Mouse (Mus musculus): ENCODE data around the gene Agbl1. TPM values are rescaled to one million over a fixed set of nuclear protein-coding genes. Genes with fewer than 3 reads are reported as not detected.

The Agbl1 gene
- polyA plus RNA-seq, 1 experiment from 2014 or later = not detected

DNA sequence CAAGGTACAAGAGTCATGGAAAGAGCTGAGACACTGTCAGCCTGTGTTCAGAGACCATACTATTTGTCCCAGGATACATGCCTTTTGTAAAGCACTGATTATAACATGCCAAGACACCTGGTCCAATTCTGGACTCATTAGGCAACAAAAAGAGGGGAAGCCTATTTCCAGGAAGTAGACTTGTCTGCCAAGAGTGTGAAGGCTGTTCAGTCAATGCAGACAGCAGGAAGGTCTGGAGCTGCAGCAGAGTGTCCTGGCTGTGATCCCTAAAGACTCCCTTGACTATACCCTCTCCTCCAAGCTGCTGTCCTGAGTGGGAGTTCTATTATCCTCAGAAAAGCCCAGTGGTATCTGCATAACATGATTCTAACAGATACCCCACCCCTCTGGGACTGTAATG lies 689.2 kb downstream of the Agbl1 start:
- Histone ChIP-seq H3K27ac (no peak overlapping the region), H3K27me3 (ENCODE audit: poor library complexity, severe bottlenecking) (no peaks in the 10 kb centered on the region), H3K36me3 (replicated peaks) (no peaks in the 10 kb centered on the region), H3K4me1 (peaks cover 5% of the 10 kb centered on the region), H3K9me3 (no peaks in the 10 kb centered on the region), H3K4me3 (no peak overlapping the region)
- no peak for DNase-seq (ENCODE audit: extremely low spot score, low spot score)

DNA sequence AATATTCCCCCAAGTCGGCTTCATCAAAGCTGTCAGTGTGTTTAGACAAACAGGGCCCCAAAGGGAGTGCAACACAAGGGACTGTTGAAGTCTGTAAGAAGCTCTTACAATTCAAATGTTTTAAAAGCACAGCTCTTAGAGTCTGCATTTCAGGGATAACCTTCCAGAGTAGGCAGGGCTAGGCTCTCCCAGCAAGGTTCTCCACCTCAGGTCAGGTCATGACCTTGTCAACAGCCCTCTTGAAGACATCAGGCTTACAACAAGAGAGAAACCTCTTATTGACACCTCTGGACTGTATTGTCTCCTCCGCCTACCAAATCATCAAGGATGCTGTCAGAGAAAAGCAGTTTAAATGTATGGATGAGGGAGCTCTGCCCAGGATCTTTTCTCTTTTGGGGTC lies 692.0 kb downstream of the Agbl1 start:
- no peak overlapping the region for H3K27ac ChIP-seq
- no peaks in the 10 kb centered on the region for H3K9me3 ChIP-seq
- no peak overlapping the region for H3K4me3 ChIP-seq
- H3K27me3 ChIP-seq (ENCODE audit: poor library complexity, severe bottlenecking) = no peaks in the 10 kb centered on the region
- H3K4me1 ChIP-seq = peaks cover 5% of the 10 kb centered on the region
- no peak for DNase-seq (ENCODE audit: extremely low spot score, low spot score)
- 65% methylated on average over 2 of the region's 2 CpGs for WGBS
- no peaks in the 10 kb centered on the region for H3K36me3 ChIP-seq (replicated peaks)

DNA sequence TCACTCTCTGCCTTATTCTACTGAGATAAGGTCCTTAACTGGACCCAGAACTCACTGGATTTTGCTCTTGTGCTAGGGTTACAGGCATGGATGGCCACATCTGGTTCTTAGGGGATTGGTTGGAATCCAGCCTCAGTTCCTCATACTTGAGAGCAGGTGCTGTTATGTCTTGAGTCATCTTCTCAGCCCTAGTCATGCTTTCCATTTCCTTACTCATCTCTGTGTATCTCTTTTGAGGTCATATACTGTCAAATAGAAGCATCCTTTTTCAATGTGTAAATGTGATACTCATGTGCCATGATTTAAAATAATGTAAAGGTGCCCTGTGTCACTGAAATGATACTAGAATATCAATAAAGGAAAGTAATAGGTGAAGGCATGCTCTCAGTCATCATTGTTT lies 705.5 kb downstream of the Agbl1 start:
- Histone ChIP-seq H3K27me3 (ENCODE audit: poor library complexity, severe bottlenecking) (no peaks in the 10 kb centered on the region), H3K27ac (no peak overlapping the region), H3K36me3 (replicated peaks) (no peaks in the 10 kb centered on the region), H3K4me3 (no peak overlapping the region), H3K9me3 (no peaks in the 10 kb centered on the region), H3K4me1 (no peaks in the 10 kb centered on the region)
- no peak for DNase-seq (ENCODE audit: extremely low spot score, low spot score)

DNA sequence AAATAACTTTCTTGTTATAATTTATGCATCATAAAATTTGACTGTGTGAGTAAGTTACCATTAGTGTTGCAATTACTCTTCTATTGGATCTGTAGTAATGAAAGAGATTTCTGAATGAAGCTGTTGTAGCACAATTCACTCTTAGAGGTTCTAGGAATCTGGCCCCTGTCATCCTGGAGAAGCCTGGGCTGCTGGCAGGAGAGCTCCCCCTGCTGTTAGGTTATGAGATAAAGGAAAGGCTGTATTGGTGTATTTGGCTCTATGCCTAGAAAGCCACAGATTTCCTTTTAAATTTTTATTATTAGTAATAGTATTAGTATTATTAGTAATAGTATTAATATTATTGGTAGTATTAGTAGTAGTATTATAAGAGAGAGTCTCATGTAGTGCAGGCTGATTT lies 711.8 kb downstream of the Agbl1 start:
- Histone ChIP-seq H3K9me3 (no peaks in the 10 kb centered on the region), H3K27me3 (ENCODE audit: poor library complexity, severe bottlenecking) (no peaks in the 10 kb centered on the region), H3K36me3 (replicated peaks) (no peaks in the 10 kb centered on the region), H3K4me3 (no peak overlapping the region), H3K27ac (no peak overlapping the region), H3K4me1 (peaks cover 6% of the 10 kb centered on the region; the same call in 1 of the 2 replicates)
- no peak for DNase-seq (ENCODE audit: extremely low spot score, low spot score)

DNA sequence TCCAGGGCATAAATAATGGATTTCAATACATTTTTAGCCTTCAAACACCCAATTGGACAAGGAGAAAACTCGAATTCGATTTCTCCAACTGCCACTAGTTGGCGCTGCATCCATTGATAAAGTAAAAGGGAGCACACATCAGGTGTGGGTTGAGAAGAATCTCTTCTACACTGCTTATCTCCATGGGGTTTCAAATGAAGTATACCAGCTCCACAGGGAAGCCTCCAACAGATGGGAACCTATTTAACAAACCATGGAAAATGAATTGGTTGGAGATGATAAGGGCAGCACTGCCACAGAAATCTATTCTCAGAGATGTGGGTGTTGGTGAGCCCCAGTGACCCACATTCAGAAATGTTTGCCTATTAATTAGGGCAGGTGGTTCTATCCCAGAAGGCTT lies 741.6 kb downstream of the Agbl1 start:
- no peak for DNase-seq (ENCODE audit: extremely low spot score, low spot score)
- WGBS = 6% methylated on average over 3 of the region's 3 CpGs
- no peaks in the 10 kb centered on the region for H3K36me3 ChIP-seq (replicated peaks)
- no peaks in the 10 kb centered on the region for H3K27me3 ChIP-seq (ENCODE audit: poor library complexity, severe bottlenecking)
- no peaks in the 10 kb centered on the region for H3K4me1 ChIP-seq
- no peak overlapping the region for H3K4me3 ChIP-seq
- no peaks in the 10 kb centered on the region for H3K9me3 ChIP-seq
- no peak overlapping the region for H3K27ac ChIP-seq

DNA sequence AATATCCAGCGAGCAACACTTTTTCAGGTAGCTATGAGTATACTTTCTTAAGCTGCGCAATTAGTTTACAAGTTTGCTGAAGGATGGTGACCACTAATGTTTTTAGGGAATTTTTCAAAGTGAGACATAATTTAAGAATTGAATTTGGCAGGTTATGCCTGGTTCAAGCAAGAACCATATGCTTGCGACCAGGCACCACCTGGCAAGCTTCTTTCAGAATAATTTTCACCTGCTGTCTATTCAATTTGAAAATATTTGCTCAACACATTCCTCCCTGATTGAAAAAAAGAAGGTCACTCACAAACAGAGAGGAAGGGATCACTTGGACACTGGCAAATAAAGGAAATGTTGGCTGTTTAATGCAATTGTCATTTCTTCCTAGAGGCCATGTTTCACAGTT lies 779.9 kb downstream of the Agbl1 start:
- Histone ChIP-seq H3K4me1 (no peaks in the 10 kb centered on the region), H3K36me3 (replicated peaks) (no peaks in the 10 kb centered on the region), H3K9me3 (no peaks in the 10 kb centered on the region), H3K27me3 (ENCODE audit: poor library complexity, severe bottlenecking) (no peaks in the 10 kb centered on the region), H3K4me3 (no peak overlapping the region), H3K27ac (no peak overlapping the region)
- no peak for DNase-seq (ENCODE audit: extremely low spot score, low spot score)
- WGBS = 95% methylated on average over 3 of the region's 3 CpGs

DNA sequence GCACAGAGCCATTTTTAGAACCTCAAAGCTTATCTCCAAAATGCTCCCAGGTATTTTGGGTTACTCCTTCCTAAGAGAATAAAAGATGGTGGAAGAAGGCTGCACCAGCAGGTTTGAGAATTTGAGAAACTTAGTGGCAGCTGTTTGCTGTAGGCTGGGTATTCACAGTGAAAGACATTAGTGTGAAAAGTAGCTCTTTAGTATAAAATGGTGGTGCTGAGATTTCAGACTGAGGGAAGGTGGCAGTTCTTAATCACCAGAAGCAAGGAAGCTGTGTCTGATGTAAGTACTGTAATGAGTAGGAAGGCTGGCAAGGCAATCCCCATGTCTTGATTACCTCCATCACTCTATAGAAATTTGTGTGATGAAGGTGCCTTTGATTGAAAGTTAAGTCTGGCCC lies 799.3 kb downstream of the Agbl1 start:
- Histone ChIP-seq H3K27me3 (ENCODE audit: poor library complexity, severe bottlenecking) (no peaks in the 10 kb centered on the region), H3K9me3 (no peaks in the 10 kb centered on the region), H3K4me3 (no peak overlapping the region), H3K27ac (no peak overlapping the region), H3K36me3 (replicated peaks) (no peaks in the 10 kb centered on the region), H3K4me1 (no peaks in the 10 kb centered on the region)
- no peak for DNase-seq (ENCODE audit: extremely low spot score, low spot score)

DNA sequence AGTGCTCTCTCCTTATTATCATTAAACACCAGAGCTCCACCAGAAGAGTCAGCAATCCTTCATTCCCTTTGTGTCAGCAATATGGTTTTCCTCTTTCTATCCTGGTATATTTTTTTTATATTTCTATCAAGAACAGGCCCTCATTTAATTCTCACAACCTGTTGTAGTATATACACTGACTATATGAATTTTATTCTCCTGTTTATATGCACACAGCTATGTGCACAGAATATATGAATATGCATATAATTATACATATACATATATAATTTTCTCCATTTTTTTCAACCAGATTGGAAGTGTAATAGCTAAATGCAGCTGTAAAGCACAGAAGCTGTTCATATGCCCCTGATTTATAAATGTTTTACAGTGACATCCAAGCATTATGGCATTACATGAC lies 846.3 kb downstream of the Agbl1 start:
- DNase-seq (ENCODE audit: extremely low spot score, low spot score) = no peak
- Histone ChIP-seq H3K4me1 (no peaks in the 10 kb centered on the region), H3K9me3 (no peaks in the 10 kb centered on the region), H3K36me3 (replicated peaks) (no peaks in the 10 kb centered on the region), H3K27ac (no peak overlapping the region), H3K4me3 (no peak overlapping the region), H3K27me3 (ENCODE audit: poor library complexity, severe bottlenecking) (no peaks in the 10 kb centered on the region)

DNA sequence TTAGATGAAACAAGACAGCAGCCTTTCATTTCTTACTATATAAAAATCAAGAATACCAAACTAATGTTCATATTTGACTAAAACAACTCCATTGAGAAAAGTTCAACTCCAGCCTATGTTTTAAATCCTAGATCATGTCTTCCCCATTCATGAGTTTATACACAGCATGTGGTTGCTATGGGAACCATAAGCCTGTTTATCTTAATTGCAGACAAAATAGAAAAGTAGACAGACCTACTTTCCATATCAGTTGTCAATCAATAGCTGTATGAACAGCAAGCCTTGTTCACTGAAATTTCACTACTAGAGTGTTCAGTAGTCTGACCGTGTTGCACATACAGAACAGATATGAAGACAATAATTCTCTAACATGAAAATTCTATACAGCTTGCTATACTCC lies 857.6 kb downstream of the Agbl1 start:
- Histone ChIP-seq H3K36me3 (replicated peaks) (no peaks in the 10 kb centered on the region), H3K9me3 (no peaks in the 10 kb centered on the region), H3K27me3 (ENCODE audit: poor library complexity, severe bottlenecking) (no peaks in the 10 kb centered on the region), H3K4me3 (no peak overlapping the region), H3K27ac (no peak overlapping the region), H3K4me1 (peaks cover 20% of the 10 kb centered on the region)
- no peak for DNase-seq (ENCODE audit: extremely low spot score, low spot score)
- 81% methylated on average over 1 of the region's 1 CpGs for WGBS

DNA sequence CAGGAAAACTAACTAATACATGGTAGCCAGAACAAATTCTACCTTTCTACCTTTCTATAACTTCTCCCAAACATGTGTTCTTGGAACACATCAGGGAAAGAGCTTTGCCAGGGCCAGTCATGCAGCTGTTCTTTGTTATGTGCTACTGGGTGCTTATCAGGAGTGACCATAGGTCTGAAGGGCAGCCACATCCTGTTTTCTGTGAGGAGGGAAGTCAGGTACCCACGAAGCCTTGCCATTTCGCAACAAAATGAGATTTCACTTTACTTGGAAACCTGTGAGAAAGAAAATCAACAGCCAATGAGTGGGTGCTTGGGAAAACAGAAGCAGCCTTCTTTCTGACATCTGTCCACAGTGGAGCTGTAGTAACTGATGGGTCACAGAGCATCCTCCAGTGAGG lies 865.5 kb downstream of the Agbl1 start:
- no peaks in the 10 kb centered on the region for H3K36me3 ChIP-seq (replicated peaks)
- 84% methylated on average over 2 of the region's 2 CpGs for WGBS
- no peak overlapping the region for H3K4me3 ChIP-seq
- no peaks in the 10 kb centered on the region for H3K9me3 ChIP-seq
- H3K27me3 ChIP-seq (ENCODE audit: poor library complexity, severe bottlenecking) = no peaks in the 10 kb centered on the region
- no peak overlapping the region for H3K27ac ChIP-seq
- H3K4me1 ChIP-seq = peaks cover 13% of the 10 kb centered on the region; the same call in 1 of the 2 replicates
- DNase-seq (ENCODE audit: extremely low spot score, low spot score) = no peak

DNA sequence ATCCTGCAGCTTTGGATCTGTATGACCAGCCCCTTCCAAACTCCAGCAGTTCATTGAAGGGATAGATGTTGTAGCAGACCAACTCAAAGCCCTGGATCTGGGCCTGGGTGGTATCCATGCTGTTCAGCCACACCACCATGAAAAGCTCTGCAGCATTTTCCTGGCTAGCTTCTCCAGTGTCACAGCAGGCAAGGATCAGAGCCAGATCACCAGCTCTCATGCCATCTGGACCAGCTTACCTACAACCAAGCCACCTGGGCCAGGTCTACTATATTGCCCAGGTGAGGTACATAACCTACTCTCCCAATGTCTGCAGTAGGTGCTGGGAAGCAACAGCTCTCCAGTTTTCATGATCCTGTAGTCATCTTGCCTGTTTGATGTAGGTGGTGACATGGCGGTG lies 884.3 kb downstream of the Agbl1 start:
- Histone ChIP-seq H3K36me3 (replicated peaks) (no peaks in the 10 kb centered on the region), H3K27me3 (ENCODE audit: poor library complexity, severe bottlenecking) (no peaks in the 10 kb centered on the region), H3K27ac (no peak overlapping the region), H3K9me3 (no peaks in the 10 kb centered on the region), H3K4me3 (no peak overlapping the region), H3K4me1 (no peaks in the 10 kb centered on the region)
- 95% methylated on average over 1 of the region's 1 CpGs for WGBS
- no peak for DNase-seq (ENCODE audit: extremely low spot score, low spot score)

DNA sequence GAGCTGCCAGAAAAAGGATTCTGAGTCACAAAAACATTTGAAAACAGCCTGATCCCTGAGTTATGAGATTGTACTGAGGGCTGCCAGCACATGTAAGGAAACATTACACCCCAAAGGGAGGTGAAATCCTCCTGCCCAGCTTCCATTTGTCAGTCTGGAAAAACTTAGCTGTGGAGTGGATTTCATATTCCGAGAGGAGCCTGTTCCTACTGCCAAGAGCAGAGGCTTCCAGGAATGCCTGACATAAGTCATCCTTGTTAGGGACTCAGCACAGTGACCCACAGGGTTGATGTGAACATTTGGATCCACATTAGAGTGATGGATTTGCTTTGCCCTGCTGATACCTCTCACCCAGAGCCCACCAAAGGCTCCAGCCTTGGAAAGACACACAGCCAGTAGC lies 899.4 kb downstream of the Agbl1 start:
- Histone ChIP-seq H3K4me3 (no peak overlapping the region), H3K9me3 (no peaks in the 10 kb centered on the region), H3K27me3 (ENCODE audit: poor library complexity, severe bottlenecking) (no peaks in the 10 kb centered on the region), H3K36me3 (replicated peaks) (no peaks in the 10 kb centered on the region), H3K27ac (no peak overlapping the region), H3K4me1 (peaks cover 9% of the 10 kb centered on the region)
- 91% methylated on average over 1 of the region's 1 CpGs for WGBS
- DNase-seq (ENCODE audit: extremely low spot score, low spot score) = no peak

DNA sequence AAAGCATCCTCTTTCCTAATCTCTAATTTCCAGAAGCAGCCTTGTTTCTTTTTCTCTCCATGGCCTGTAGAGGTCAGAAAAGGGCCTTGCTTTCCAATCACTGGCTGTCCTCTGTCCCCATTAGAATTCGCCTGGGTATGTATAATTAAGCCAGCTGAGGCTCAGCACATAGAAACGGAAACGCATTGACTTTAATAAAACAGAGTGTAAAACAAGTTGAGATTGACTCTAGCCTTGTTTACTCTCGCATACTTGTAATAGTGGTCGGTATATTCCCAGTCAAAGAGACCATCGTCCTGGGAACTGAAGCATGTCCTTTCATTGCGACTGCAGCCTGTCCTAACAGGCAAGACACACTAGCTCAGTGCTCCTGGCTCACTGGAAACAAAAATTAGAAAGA lies 902.3 kb downstream of the Agbl1 start:
- no peak for DNase-seq (ENCODE audit: extremely low spot score, low spot score)
- 36% methylated on average over 7 of the region's 7 CpGs for WGBS
- Histone ChIP-seq H3K27ac (no peak overlapping the region), H3K4me3 (no peak overlapping the region), H3K27me3 (ENCODE audit: poor library complexity, severe bottlenecking) (no peaks in the 10 kb centered on the region), H3K36me3 (replicated peaks) (no peaks in the 10 kb centered on the region), H3K4me1 (peaks cover 9% of the 10 kb centered on the region), H3K9me3 (no peaks in the 10 kb centered on the region)

DNA sequence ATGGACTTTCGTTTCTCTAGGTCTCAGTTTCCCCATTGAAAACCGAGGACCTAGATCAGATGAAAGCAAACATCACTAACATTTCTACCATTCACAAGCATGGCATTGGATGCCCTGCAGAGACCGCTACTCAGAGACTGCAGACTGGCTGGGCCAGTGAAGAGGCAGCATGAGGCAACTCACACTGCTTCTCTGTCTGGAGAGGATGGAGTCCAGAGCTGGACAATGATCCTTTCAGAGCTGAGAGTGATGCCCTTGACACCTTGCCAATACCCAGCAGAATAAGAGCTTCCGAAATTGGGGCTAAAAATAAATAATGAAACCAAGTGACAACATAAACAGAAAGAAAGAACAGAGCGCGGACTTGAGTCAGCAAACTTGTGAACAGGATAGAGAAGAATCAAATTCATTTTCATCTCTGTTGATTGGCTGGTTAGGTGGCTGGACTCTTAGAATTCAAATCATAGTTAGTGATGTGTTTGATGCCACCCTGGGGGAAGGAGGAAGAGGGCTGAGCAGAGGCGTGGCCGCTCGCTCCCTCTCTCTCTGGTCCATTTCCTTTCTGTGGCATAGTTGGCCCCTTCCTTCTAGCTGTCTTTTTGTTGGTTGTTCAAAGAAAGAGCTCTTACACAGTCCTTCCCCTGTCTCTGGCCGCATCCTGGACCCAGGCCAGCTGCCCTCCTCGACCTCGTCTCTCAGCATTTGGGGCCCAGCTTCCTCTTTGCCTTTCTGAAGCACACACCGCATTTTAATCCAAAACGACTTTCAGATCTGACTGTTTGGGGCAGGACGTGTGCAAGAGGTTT lies 903.1 kb downstream of the Agbl1 start:
- Histone ChIP-seq H3K9me3 (no peaks in the 10 kb centered on the region), H3K27ac (no peak overlapping the region), H3K4me1 (peaks cover 9% of the 10 kb centered on the region), H3K36me3 (replicated peaks) (no peaks in the 10 kb centered on the region), H3K27me3 (ENCODE audit: poor library complexity, severe bottlenecking) (no peaks in the 10 kb centered on the region), H3K4me3 (no peak overlapping the region)
- no peak for DNase-seq (ENCODE audit: extremely low spot score, low spot score)
- WGBS = 71% methylated on average over 15 of the region's 15 CpGs

Data from forebrain, embryonic 10.5 days (tissue).